Mouse (Mus musculus) lung, adult 2 months (tissue): ENCODE data around the gene Mrvi1. TPM values are rescaled to one million over a fixed set of nuclear protein-coding genes. Genes with fewer than 3 reads are reported as not detected.

Source experiments
- DNase-seq: peaks from one replicate; pipeline ENCODE4 v3.0.0; 2022
- H3K4me1 ChIP-seq: fragments of 200-500 bp; 2 replicates; pipeline ENCODE4 v1.6.1; 2011; ENCODE audit warnings: low read length; ENCODE audit not compliant: control insufficient read depth, insufficient read depth
- H3K4me3 ChIP-seq: fragments of 200-500 bp; replicated peaks from 2 replicates; pipeline ENCODE3; 2011; ENCODE audit warnings: low read depth, mild to moderate bottlenecking, control low read depth, low read length; ENCODE audit errors: extremely low read depth
- CTCF ChIP-seq: fragments of 200-500 bp; IDR thresholded peaks from 2 replicates; pipeline ENCODE4 v1.5.1; 2011; ENCODE audit warnings: mild to moderate bottlenecking, low read length, control low read depth; ENCODE audit not compliant: insufficient read depth
- POLR2A ChIP-seq: fragments of 200-500 bp; IDR thresholded peaks from 2 replicates; pipeline ENCODE4 v1.6.1; 2011; ENCODE audit warnings: low read depth, mild to moderate bottlenecking, control low read depth, low read length, borderline replicate concordance; ENCODE audit errors: extremely low read depth
- WGBS: fragments of 180-500 bp; shearing (Covaris S2); methylation state at CpG from one replicate; pipeline ENCODE4 v1.1.7; 2018; 5-methylcytosine and 5-hydroxymethylcytosine counted together
- polyA plus RNA-seq: library from polyadenylated mRNA; depleted of rRNA; stranded (reverse); fragments of >200 nt; gene quantifications from 2 replicates; pipeline ENCODE4 v1.2.3, GENCODE M21; 2012

Mrvi1 gene
- polyA plus RNA-seq, 1 experiment: 10.8 TPM

DNA sequence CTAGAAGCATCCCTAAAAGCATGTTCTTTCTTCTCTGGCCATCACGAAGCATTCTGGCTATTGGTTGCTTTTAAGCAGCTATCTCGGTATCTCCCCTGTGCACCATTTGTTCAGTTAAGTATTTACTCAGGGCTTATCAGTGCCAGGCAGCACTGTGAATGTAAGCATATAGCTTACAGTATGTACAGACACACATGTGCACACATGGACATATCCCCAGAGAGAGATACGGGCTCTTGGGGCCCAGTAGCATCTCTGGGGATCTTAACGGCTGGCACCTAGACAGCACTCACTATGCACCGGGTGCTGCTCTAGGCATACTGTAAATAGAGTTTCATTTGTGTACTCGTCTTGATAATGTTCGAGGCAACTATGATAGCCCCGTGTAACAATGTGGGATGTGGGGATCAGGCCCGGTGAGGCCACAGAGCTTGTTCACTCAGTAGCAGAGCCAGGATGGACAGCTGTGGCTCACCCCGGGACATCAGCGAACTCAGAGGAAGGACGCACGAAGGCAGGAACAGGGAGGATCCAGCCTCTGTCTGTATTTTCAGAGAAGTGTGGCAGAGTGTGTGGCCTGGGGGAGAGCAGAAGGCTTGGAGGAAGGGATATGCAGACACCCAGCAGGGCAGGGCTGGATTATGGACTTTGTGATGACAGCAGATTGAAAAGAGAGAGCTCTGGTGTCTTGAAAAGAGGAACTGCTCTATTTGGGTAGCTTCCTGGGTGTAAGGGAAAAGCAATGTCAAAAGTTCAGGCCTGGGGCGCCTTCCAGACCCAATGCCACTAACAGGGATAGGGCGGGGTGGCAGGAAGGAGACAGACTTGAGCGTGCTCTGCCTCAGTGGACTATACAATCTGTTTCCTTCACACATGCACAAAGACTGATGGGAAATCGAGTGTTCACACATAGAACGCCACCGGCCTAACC is 61.7 kb downstream of the Mrvi1 start:
- WGBS: 37% methylated on average over 19 of the region's 19 CpGs
- peaks cover 20% of the 10 kb centered on the region for H3K4me1 ChIP-seq
- DNase-seq: peak; percentile 24
- TF ChIP-seq CTCF: no peak
- no peak for TF ChIP-seq POLR2A
- no peak overlapping the region for H3K4me3 ChIP-seq

DNA sequence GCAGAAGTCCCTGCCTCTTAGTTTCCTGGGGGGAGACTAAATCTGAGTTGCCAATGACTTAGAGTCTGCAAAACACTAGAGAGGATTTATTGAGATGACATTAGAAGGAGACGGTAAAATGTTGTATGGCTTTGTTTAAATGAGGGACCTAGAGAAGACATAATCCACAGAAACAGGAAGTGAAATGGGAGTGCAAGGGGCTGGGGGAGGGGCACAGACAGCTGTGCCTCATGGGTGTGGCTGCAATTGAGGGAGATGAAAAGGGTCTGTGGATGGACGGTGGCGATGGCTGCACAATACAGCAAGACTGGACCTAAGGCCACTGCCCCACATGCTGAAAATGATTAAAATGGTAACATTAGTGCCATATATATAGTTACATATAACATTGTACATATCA is 62.5 kb downstream of the Mrvi1 start:
- no peak for TF ChIP-seq POLR2A
- no peak for TF ChIP-seq CTCF
- WGBS: 27% methylated on average over 3 of the region's 3 CpGs
- DNase-seq: no peak
- Histone ChIP-seq H3K4me3 (no peak overlapping the region), H3K4me1 (peaks cover 20% of the 10 kb centered on the region)

DNA sequence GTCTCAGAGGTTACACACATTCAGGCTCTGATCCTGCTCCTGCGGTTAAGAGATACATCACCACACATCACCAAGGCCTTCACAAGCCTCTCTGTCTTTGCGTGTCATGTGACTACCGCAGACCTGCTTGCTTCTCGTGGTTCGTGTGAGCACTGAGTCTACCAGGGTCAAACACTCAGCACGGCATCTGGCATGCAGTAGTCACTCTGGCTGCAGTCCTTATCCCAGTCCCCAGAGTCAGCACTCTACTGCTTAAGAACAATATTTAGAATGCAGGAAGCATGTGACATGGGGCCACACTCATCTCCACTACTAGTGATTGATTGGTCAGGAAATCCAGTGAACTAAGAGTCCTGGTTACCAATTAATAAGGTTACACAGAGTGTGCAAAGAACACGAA is 66.3 kb downstream of the Mrvi1 start:
- 41% methylated on average over 7 of the region's 7 CpGs for WGBS
- Histone ChIP-seq H3K4me3 (no peak overlapping the region), H3K4me1 (peaks cover 17% of the 10 kb centered on the region)
- TF ChIP-seq CTCF (no peak), POLR2A (no peak)
- DNase-seq: no peak

DNA sequence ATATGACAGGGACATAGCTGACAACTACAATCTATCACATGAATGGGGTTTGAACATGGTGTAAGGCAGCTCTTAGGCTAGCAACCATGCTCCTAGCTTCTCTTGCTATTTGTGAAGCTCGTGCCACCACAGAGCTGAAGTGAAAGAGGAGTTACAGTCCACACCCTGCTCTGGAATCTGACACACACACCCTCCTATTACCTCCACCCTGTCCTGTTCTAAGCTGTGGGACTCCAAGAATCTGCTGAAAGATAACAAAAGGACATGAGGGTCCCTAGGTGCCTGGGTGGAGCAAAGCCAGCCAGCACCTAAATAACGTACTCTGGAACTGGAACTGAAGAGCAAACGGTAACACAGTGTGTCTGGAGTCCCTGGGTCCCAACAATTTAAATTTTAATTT is 67.7 kb downstream of the Mrvi1 start:
- TF ChIP-seq CTCF (no peak), POLR2A (no peak)
- WGBS: 44% methylated on average over 3 of the region's 3 CpGs
- H3K4me1 ChIP-seq: peaks cover 7% of the 10 kb centered on the region; the same call in 1 of the 2 replicates
- H3K4me3 ChIP-seq: no peak overlapping the region
- no peak for DNase-seq

DNA sequence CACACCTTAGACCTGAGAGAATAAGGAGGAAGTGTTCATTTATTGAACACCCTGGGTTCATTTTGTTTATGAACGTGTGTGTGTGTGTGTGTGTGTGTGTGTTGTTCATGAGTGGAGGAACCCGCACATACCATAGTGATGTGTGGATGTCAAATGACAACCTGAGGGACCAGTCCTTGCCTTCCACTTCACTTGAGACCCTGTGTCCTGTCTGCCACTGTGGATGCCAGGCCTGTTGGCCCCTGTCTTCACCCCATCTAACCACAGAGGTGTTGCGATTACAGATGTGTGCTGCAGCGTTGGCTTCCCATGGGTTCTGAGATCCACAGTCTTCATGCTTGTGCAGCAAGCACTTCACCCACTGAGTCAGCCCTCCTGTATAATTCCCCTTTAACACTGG is 68.5 kb downstream of the Mrvi1 start:
- H3K4me3 ChIP-seq: no peak overlapping the region
- DNase-seq: no peak
- TF ChIP-seq CTCF (no peak), POLR2A (no peak)
- peaks cover 6% of the 10 kb centered on the region; the same call in 1 of the 2 replicates for H3K4me1 ChIP-seq
- 94% methylated on average over 4 of the region's 4 CpGs for WGBS

DNA sequence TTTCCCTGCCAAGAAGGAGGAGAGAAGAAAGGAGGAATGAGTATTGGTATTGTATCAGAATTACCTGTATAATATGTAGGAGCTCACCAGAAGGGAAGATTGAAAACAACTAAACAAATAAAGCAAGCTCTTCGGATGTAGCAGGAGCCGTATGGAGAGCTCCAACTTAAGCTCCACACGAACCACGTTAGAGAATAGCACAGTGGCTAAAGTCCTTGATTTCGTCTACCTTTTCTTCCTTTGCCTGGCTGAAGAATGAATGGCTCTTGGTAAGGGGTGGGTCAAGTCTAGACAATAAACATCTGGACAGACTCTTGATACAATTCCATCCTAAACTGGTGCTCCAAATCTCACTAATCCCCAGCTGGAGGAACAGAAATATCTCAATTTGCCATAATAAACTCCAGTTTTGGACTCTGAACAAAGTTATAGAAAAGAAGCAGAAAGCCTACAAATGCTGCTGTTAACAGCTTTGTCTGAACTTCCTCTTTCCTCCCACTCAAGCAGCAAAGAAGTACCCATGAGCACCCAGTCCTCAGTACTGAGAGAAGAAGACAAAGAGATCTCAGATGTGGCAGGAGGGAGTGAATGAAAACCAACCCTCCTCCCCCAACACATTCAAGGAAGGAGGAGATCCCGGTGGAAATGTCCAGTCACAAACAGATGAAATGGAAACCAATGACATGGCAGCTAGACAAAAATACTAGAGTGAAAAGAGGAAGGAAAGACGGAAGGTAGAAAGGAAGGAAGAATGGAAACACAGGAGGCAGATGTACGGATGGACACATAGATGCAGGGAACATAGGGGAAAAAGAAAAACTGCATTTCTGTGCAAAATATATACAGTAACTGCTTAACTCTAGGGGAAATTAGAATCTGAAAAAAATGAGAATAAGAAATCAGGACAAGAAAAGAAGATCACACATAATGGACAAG is 73.8 kb downstream of the Mrvi1 start:
- H3K4me3 ChIP-seq: no peak overlapping the region
- peaks cover 6% of the 10 kb centered on the region for H3K4me1 ChIP-seq
- WGBS: 60% methylated on average over 8 of the region's 8 CpGs
- DNase-seq: no peak
- TF ChIP-seq POLR2A: no peak
- no peak for TF ChIP-seq CTCF

DNA sequence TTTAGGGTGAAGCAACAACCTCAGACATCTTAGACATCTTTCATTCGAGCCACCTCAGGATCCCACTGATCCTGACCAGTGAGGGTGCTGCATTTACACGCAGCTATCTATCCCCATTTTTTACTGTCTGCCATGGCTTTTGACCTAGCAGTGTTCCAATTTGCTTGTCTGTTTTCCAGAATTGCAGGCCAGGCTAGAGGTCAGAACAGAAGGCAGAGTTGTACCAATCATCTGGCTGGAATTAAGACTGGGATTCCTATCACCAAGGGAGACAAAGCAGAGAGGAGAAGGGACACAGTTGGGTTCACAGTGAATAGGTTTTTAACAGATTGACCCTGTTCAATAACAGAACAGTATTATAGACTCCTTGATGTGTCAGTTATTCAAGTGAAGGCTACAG is 75.7 kb downstream of the Mrvi1 start:
- Histone ChIP-seq H3K4me1 (peaks cover 9% of the 10 kb centered on the region), H3K4me3 (no peak overlapping the region)
- WGBS: 80% methylated on average over 2 of the region's 2 CpGs
- no peak for DNase-seq
- TF ChIP-seq POLR2A (no peak), CTCF (no peak)

DNA sequence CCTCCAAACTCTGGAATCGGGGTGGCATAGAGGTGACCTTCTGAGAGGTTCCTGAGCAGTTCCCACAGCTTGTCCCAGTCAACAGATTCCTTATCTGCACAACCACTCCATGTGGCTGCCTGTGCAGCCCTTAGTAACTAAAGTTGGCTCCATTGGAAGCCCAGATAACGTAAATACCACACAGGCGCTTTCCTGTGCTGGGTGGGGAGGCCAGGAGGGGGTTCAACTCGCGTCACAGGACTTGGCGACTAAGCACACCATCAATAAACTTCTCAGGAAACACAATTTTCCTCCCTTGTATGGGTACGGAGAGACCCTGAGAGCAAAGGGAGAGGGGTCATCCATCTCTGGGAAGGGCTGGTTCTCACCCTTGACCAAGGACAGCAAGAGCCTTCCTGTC is 79.0 kb downstream of the Mrvi1 start:
- 44% methylated on average over 7 of the region's 7 CpGs for WGBS
- peaks cover 7% of the 10 kb centered on the region; the same call in 1 of the 2 replicates for H3K4me1 ChIP-seq
- peak; percentile 32 for DNase-seq
- H3K4me3 ChIP-seq: no peak overlapping the region
- no peak for TF ChIP-seq CTCF
- no peak for TF ChIP-seq POLR2A

DNA sequence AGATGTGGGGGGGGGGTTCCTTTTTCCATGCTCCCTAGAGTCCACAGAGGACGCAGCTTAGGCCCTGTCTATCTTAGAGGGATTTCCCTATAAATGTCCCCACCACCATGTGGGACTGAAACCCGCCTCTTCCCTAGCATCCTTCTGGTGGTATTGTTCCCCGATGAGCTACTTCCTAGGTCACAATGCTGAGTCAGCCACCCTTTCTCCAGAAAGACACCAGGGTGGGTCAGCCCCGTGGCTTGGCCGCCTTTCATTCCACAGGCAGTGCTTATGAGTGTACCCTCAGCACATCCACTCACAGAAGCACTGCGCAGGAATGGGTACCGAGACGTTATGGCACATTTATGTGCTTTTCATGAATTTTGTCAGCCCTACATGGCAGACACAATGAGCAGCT is 85.1 kb downstream of the Mrvi1 start:
- Histone ChIP-seq H3K4me1 (peaks cover 22% of the 10 kb centered on the region), H3K4me3 (no peak overlapping the region)
- WGBS: 79% methylated on average over 8 of the region's 8 CpGs
- DNase-seq: no peak
- TF ChIP-seq CTCF: no peak
- TF ChIP-seq POLR2A: no peak
